ENCODE assay signal across 25 mouse cellular contexts in genomic region chr15:60875721-60876120, GRCm38 (mm10). TPM values are rescaled to one million over a fixed set of nuclear protein-coding genes. Genes with fewer than 3 reads are reported as not detected.
"Had no signal": no experiment of that assay in that cellular context is flagged by ENCODE, and none has a peak within 500 bp of the region (broad histone marks: within the 10 kb centered on the region; RNA-seq: fewer than 3 reads in every experiment).

No protein-coding gene starts in this region.

- ATAC-seq: liver, embryonic 12.5 days; liver, postnatal 0 days; lung, postnatal 0 days; midbrain, embryonic 13.5 days; midbrain, embryonic 15.5 days; midbrain, embryonic 16.5 days had no signal

- DNase-seq: left cerebral cortex, postnatal 4 days; liver; liver, embryonic 13.5 days; liver, postnatal 0 days; lung, adult 18-20 months; lung, adult 2 months; lung, embryonic 14.5 days; lung, postnatal 10 days; lung, postnatal 14 days; lung, postnatal 36 days; lung, postnatal 4 days; midbrain, embryonic 14.5 days had no signal

RNA-seq across cellular contexts. Expression of gene A1bg, which starts 47.1 kb away (rescaled TPM):
- total RNA-seq: left cerebral cortex, adult 18-20 months; left cerebral cortex, adult 2 months; left cerebral cortex, adult 8-10 months; left cerebral cortex, postnatal 10 days; left cerebral cortex, postnatal 14 days; left cerebral cortex, postnatal 36 days; left cerebral cortex, postnatal 4 days; midbrain, postnatal 0 days; monocyte, adult 5-6 weeks had no signal
